Mouse (Mus musculus) bone marrow, adult 2 months (tissue): ENCODE measurements around the gene Slc4a11. TPM values are rescaled to one million over a fixed set of nuclear protein-coding genes. Genes with fewer than 3 reads are reported as not detected.

Experiments
- H3K27ac ChIP-seq: fragments of 200-500 bp; 2 replicates; pipeline ENCODE4 v1.5.1; 2012; ENCODE audit warnings: low read depth, mild to moderate bottlenecking, control low read depth, inconsistent platforms, low read length; ENCODE audit not compliant: control insufficient read depth, poor library complexity, insufficient read depth
- H3K4me1 ChIP-seq: fragments of 200-500 bp; 2 replicates; pipeline ENCODE4 v1.6.1; 2011; ENCODE audit warnings: low read length; ENCODE audit not compliant: control insufficient read depth, insufficient read depth
- H3K4me3 ChIP-seq: fragments of 200-500 bp; replicated peaks from 2 replicates; pipeline ENCODE3; 2011; ENCODE audit warnings: mild to moderate bottlenecking, low read depth, low read length, control low read depth; ENCODE audit not compliant: control insufficient read depth
- CTCF ChIP-seq: fragments of 200-500 bp; IDR thresholded peaks from 2 replicates; pipeline ENCODE4 v1.5.1; 2011; ENCODE audit warnings: low read length, control low read depth; ENCODE audit not compliant: control insufficient read depth, insufficient read depth
- POLR2A ChIP-seq: fragments of 200-500 bp; IDR thresholded peaks from 2 replicates; pipeline ENCODE4 v1.6.1; 2011; ENCODE audit warnings: low read depth, mild to moderate bottlenecking, control low read depth, low read length, borderline replicate concordance; ENCODE audit not compliant: control insufficient read depth
- WGBS: fragments of 180-500 bp; shearing (Covaris S2); methylation state at CpG from one replicate; pipeline ENCODE4 v1.1.7; 2018; 5-methylcytosine and 5-hydroxymethylcytosine counted together
- polyA plus RNA-seq: library from polyadenylated mRNA; stranded (reverse); fragments of >200 nt; gene quantifications from 2 replicates; pipeline ENCODE4 v1.2.4, GENCODE M21; 2011; ENCODE audit warnings: low replicate concordance; ENCODE audit not compliant: missing spikeins, insufficient read depth, insufficient read length

Gene Slc4a11
- polyA plus RNA-seq, 1 experiment = 2.5 TPM

GRCm38 (mm10) chr2:130696700-130697152 is 593 bp downstream of the Slc4a11 start:
- no peaks in the 10 kb centered on the region for H3K4me1 ChIP-seq
- H3K4me3 ChIP-seq = peak overlapping the region; percentile 8
- WGBS = 1% methylated on average over 31 of the region's 31 CpGs
- TF ChIP-seq POLR2A (no peak), CTCF (no peak)
- no peak overlapping the region for H3K27ac ChIP-seq

- Histone ChIP-seq H3K4me1 (no peaks in the 10 kb centered on the region), H3K4me3 (no peak overlapping the region), H3K27ac (no peak overlapping the region)
- TF ChIP-seq CTCF = no peak
- TF ChIP-seq POLR2A = no peak
- 42% methylated on average over 3 of the region's 3 CpGs for WGBS
These were observed 3.8 kb downstream of the Slc4a11 start for GRCm38 (mm10) chr2:130693563-130693962.

- no peak overlapping the region for H3K27ac ChIP-seq
- 51% methylated on average over 2 of the region's 2 CpGs for WGBS
- no peak for TF ChIP-seq CTCF
- TF ChIP-seq POLR2A = no peak
- H3K4me3 ChIP-seq = no peak overlapping the region
- H3K4me1 ChIP-seq = no peaks in the 10 kb centered on the region
These were observed 8.3 kb downstream of the Slc4a11 start for GRCm38 (mm10) chr2:130689011-130689410.

GRCm38 (mm10) chr2:130685426-130685825 is 11.9 kb downstream of the Slc4a11 start:
- H3K27ac ChIP-seq = no peak overlapping the region
- no peak overlapping the region for H3K4me3 ChIP-seq
- TF ChIP-seq POLR2A = no peak
- no peak for TF ChIP-seq CTCF
- WGBS = 84% methylated on average over 9 of the region's 9 CpGs
- no peaks in the 10 kb centered on the region for H3K4me1 ChIP-seq

GRCm38 (mm10) chr2:130681531-130681930 is 15.8 kb downstream of the Slc4a11 start:
- 92% methylated on average over 3 of the region's 3 CpGs for WGBS

GRCm38 (mm10) chr2:130679899-130680298 is 17.4 kb downstream of the Slc4a11 start:
- Histone ChIP-seq H3K4me1 (no peaks in the 10 kb centered on the region), H3K27ac (no peak overlapping the region), H3K4me3 (no peak overlapping the region)
- WGBS = 93% methylated on average over 6 of the region's 6 CpGs
- TF ChIP-seq CTCF = no peak
- no peak for TF ChIP-seq POLR2A

More at GRCm38 (mm10) chr2:130681531-130681930, 15.8 kb downstream of the Slc4a11 start:
- Histone ChIP-seq H3K27ac (no peak overlapping the region), H3K4me1 (no peaks in the 10 kb centered on the region), H3K4me3 (no peak overlapping the region)
- TF ChIP-seq POLR2A = no peak
- TF ChIP-seq CTCF = no peak

- TF ChIP-seq POLR2A (no peak), CTCF (no peak)
- Histone ChIP-seq H3K4me3 (no peak overlapping the region), H3K27ac (no peak overlapping the region), H3K4me1 (no peaks in the 10 kb centered on the region)
- WGBS = 92% methylated on average over 12 of the region's 12 CpGs
These were observed 18.2 kb downstream of the Slc4a11 start for GRCm38 (mm10) chr2:130679154-130679553.

- Histone ChIP-seq H3K27ac (no peak overlapping the region), H3K4me3 (no peak overlapping the region), H3K4me1 (no peaks in the 10 kb centered on the region)
- WGBS = 83% methylated on average over 10 of the region's 10 CpGs
- TF ChIP-seq POLR2A (no peak), CTCF (no peak)
These were observed 20.1 kb downstream of the Slc4a11 start for GRCm38 (mm10) chr2:130677211-130677610.

- H3K4me1 ChIP-seq = peaks cover 4% of the 10 kb centered on the region; the same call in 1 of the 2 replicates
- under 1% methylated on average over 31 of the region's 31 CpGs for WGBS
- H3K4me3 ChIP-seq = peak within 1 kb of the TSS; percentile 96
- peak within 1 kb of the TSS; percentile 80 for H3K27ac ChIP-seq
- TF ChIP-seq CTCF = peak; percentile 51
- peak; percentile 30; the same call in 1 of the 2 replicates for TF ChIP-seq POLR2A
These were observed 29.8 kb downstream of the Slc4a11 start, which contains the start of gene Itpa for GRCm38 (mm10) chr2:130667559-130667958. Gene Itpa (plus strand): TSS chr2:130667610.
